Mouse (Mus musculus) monocyte, adult 2 months (primary cell): ENCODE results near the gene Cdk8.

Source experiments
- DNase-seq, 2 experiments: peaks; one replicate each; pipeline ENCODE4 v3.0.0; 2022; ENCODE audit warnings: low spot score in 2 of 2, low read depth in 1 of 2

Cdk8 gene

DNA sequence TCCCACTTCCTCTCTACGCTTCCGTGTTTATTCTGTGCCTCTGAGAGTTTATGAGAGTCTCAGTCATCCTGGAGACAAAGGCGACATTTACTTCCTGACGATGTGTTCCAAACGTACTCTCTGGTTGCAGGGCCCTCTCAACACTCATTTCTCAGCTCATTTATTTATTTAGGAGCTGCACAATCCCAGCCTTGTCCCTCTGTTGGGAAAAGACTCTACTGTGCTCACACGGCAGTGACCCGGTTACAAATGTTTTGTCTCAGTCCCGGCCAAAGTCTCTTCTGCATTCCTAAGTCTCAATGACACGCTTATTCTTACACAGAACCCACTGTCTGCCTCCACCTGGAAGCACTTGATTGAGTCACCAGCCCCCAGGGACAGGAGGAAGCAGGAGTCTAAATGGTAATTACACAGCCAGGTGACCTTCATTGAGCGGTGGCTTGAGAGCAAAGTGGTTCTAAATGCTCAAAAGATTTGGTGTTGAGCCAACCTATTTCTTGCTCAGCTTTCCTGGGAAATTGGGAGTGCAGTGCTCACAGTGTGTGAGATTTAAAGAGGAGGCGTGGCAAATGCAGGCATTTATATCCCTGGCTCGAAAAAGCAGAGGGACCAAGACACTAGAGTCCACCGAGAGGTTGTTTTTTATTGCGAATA is 84.4 kb downstream of the Cdk8 start:
- no peak for DNase-seq

DNA sequence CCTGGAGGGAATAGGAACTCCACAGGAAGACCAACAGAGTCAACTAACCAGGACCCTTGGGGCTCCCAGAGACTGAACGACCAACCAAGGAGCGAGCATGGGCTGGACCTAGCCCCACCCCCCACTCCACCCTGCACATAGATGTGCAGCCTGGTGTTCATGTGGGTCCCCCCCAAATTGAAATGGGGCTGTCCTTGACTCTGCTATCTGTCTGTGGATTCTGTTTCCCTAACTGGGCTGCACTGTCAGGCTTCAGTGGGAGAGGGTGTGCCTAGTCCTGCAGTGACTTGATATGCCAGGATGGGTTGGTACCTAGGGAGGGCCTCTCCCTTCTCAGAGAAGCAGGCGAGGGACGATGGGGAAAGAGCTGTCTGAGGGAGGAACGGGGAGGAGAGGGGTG is 85.3 kb downstream of the Cdk8 start:
- no peak for DNase-seq

DNA sequence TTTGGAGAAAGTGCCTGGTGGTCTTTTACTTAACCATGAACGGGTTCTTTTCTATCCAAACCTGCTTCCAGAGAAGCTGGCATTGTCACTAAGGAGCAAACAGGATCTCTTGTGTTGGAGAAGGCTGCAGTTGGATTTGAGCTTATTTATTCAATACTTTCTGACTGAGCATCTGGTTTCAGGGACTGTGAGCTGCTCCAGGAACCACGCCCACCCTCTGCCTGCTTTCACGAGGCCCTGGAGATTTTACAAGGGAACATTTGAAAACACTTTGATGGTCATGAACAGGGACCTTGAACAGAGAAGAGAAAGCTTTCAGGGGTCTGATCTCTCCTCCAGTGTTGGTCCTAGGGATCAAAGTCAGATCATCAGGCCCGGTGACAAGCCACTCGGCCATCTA is 87.0 kb downstream of the Cdk8 start:
- no peak for DNase-seq

DNA sequence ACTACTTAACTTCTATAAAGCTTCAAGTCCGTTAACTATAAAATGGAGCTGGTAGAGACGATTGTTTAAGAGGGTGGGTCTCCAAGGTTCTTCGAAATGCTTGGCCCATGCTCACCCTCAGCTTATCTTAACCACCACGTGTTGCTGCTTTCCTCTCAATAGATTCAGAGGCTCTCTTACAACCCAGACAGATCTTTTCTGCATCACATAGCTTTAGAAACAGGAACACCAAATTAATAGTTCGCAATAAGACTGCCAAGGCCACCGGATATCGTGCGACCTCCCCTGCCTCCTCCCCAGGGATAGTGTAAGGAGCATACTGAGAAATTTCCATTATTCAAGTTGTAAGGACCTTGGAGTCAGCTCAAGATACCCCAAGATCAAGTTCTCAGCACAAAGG is 87.4 kb downstream of the Cdk8 start:
- no peak for DNase-seq

DNA sequence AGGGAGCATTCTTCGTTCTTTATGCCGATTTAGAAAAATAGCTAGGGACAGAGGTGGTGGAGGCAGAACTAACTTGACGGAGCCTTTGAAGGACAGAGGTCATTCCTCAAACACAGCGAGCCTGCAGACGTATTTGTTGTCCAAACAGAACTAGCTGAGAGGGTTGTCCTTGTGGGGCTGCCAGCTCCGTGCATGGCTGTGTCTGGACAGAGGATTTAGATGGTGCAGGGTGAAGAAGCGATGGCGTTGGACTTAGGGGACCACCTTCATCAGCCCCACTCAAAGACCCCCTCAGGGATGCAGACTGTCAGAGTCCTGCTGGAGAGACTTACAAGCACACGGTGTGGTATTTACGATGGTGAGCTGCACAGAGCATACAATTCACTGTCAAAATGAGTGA is 97.9 kb downstream of the Cdk8 start:
- no peak for DNase-seq

DNA sequence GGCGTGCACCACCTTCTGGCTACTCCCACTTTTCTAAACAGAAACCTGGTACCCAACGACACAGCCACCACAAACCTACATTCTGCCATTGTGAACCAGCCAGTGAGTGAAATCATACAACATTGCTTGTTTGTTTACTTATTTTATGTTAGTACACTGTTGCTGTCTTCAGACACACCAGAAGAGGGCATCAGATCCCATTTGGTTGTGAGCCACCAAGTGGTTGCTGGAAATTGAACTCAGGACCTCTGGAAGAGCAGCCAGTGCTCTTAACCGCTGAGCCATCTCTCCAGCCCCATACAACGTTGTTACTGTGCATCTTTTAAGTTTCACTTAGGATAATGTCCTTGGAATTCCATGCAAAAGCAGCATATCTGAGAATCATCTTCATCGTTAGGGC is 98.5 kb downstream of the Cdk8 start:
- no peak for DNase-seq

DNA sequence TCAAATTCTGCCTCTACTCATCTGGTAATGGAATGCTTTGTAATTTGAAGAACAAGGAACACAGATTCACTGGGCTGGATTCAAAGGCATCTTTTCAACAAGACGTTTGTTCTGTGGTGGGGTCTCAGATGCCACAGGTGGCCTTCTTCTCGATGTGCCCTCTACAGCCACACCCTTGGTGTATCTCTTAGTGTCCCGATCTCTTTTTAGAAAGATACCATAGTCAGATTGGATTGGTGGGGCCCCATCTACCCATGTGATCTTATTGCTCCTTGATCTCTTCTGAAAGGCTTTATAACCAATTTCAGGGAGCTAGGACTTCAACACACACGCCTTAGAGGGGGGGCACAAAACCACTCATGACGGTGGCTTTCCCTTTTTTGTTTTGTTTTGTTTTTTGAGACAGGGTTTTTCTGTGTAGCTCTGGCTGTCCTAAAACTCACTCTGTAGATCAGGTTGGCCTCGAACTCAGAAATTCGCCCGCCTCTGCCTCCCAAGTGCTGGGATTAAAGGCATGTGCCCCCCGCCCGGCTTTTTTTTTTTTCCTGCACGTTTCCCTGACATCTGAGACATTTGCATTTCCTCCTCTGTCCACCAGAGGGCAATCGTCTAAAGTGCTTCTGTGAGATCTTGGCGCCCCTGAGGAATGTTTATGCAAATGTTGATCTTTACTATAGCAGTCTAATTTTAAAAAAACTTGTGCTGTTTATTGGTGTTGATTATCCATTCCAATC is 99.2 kb downstream of the Cdk8 start:
- DNase-seq, result no peak

DNA sequence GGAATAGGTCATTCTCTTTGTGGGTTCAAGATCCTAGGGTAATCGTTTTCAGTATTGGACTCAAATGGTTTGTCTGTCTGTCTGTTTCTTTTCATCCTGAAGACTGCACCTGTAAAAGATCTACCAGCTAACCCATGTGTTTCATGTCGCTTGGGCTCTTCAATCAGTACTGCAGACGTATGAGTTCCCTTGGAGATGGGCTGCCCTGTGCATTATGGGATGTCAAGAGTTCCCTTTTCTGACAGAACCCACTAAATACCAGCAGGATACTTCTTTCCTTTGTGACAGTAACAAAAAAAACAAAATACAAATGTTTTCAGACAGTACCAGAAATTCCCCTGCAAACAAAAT is 99.7 kb downstream of the Cdk8 start:
- no peak for DNase-seq

DNA sequence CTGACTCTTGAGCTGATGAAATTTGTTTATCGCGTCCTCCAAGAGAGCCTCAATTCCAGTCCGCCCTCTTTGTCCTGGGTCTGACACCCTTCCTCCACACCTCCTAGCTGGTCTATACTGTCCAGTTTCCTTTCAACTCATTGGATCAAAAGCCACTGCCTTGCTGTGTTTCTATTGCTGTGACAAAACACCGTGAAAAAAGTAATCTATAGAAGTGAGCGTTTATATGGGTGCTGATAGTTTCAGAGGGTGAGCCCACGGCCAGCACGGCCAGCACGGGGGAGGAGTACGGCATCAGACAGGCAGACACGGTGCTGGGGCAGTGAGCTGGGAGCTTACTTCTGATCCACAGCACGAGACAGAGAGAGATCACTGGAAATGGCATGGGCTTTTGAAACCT is 100.1 kb downstream of the Cdk8 start:
- no peak for DNase-seq

DNA sequence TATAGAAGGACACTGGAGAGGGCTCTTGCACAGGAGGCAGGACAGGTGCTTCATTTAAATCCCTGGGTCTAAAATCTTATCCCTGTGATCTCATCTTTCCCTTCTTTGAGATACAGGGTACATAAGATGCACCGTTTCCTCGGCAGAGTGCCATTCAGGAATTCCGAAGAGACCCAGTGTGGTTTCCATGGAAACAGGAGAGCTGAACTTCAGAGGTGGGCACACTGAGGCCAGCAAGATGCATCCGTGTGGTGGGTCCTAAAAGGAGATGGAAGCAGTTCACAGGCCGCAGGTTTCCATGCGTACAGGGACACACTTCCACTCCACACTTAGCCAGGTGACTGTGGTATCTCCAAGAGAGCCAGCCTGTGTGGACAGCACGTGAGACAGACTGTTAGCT is 101.5 kb downstream of the Cdk8 start:
- no peak for DNase-seq

DNA sequence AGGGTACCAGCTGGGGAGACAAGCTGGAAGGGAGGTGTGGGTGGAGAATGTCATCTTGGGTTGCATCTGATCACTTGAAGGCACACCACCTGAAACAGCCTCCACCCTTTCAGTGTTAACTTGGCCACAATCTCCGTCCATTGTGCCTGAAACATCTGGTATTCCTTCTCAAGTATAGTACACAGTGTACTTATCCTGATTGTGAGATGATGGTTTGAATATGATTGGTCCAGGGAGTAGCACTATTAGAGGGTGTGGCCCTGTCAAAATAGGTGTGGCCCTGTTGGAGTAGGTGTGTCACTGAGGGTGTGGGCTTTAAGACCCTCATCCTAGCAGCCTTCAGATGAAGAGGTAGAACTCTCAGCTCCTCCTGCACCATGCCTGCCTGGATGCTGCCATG is 103.4 kb downstream of the Cdk8 start:
- no peak for DNase-seq

DNA sequence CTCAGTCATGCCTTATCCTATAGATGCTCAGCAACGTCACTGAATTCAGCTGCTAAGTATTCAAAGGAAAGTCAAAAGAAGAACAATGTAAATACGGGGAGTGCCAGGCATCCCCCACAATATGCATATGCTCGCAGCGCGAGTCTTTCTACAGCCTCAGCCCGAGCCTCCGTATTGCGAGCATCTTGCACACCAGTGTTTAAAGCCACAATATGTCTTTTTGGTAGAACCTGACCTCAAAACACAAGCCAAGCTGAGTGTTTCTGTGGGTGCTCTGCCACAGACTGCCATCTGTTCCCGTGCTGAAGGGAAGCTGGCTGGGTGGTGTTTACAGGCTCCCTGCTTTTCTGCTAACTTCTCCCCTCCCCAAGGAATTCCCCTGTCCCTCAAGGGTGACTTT is 107.0 kb downstream of the Cdk8 start:
- no peak for DNase-seq

DNA sequence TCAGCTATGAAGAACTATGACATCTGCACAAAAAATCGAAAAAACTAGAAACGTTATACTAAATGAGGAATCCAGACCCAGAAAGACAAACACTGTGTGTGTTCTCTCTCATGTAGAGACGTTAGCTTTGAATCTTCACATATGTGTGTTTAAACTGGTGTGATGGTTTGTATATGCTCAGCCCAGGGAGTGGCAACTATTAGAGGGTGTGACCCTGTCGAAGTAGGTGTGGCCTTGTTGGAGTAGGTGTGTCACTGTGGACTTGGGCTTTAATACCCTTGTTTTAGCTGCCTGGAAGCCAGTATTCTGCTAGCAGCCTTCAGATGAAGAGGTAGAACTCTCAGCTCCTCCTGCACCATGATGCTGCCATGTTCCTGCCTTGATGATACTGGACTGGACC is 109.0 kb downstream of the Cdk8 start:
- no peak for DNase-seq

DNA sequence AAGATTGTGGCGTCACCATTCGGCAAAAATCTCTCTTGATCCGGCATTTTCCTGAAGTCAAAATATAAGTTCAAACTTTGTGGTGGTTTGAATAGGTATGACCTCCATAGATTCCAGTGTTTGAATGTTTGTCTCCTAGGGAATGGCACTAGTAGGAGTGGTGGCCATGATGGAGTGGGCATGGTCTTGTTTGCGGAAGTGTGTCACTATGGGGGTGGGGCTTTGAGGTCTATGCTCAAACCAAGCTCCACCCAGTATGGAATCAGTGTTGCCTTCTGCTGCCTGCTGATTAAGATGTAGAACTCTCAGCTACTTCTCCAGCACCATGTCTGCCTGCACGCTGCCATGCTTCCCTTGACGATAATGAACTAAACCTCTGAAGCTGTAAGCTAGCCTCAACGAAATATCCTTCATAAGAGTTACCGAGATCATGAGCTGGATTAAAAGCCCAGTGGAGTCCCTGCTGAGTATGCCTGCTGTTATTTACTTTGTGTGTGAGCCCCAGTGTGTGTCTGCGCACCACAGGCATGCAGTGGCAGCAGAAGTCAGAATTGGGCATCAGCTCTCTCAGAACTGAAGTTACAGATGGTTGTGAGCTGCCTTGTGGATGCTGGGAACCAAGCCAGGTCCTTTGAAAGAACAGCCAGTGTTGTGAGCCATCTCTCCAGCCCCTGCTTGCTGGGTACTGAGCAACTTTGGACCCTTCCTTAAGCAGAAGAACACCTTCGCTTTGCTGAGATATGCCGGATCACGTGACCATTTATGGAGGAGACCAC is 114.1 kb downstream of the Cdk8 start:
- DNase-seq, result no peak

DNA sequence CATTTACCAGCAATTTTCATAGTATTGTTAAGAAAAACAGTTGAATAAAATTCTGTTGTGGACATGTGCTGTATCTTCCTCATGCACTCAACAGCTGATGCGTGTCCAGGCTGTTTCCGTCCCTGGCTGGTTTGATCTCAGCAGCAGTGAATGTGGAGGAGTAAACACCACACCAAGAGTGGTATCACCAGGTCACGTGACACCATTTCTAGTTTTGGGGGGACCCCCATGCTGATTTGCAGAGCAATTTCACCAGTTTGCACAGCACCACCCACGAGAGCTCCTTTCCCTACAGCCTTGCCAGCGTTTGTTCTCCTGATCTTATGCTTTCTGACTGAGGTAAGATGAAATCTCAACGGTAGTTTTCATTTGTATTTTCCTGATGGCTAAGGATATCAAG is 116.1 kb downstream of the Cdk8 start:
- DNase-seq, result no peak

DNA sequence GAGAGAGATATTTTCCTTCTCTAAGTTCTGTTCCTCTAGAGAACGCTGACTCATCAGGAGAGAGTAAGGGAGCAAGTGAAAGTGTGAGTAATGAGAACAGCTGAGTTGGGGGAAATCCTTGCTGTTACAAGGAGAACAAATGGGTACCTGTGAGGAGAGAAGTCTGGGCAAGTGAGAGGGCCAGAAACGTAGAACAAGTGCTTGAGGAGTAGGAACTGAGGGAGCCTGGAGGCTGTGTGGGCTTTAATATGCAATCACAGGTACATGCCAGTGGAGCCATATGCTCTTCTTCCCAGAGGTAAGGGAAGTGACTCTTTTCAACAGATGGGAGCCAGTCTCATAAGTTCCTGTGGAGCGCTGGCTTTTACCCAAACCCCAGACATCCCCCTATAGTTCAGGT is 118.2 kb downstream of the Cdk8 start:
- DNase-seq, result no peak

DNA sequence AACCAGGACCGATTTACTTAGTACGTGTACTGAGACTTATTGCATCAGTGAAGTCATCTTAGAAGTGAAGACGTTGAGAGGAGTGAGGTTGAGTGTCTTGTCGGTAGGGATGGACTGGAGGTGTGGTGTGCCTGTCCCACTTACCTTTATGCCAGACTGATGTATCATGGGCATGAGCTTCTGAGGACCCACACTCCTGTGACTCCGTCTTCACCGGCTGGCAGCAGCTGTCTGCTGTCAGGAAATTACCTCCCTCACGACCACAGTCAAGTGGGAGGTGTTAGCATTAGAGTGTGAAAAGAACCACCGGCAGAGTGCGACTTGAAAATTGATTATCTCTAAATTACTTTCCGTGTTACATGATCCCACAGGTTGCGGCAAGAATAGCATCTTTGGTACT is 119.8 kb downstream of the Cdk8 start:
- DNase-seq, result no peak

DNA sequence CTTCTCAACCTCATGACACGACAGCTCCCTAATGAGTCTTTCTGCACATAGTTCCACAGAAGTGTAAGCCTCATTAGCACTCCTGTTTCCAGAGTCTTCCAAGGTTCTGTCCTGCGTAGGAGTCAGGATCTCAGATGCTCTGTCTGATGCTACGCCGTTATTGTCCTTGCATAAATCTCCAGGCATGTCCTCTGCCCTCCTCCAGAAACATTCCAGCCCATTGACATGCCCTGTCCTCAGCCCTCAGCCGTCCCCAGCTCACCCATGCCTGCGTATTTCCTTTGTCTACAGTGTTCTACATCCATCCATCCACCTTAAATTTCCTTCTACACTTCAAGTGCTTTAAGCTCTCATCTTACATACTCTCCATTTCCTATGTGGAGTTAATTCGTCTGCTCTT is 121.0 kb downstream of the Cdk8 start:
- DNase-seq, result no peak
